Mouse (Mus musculus) CH12F3 (cell line): ENCODE results near the gene Cyb5r3.

ENCODE experiments used
- in situ Hi-C: fragments of 300-500 bp; cut with MboI; formaldehyde crosslinking; loops from 2 replicates; pipeline ENCODE4 v1.14.3; 2020; ENCODE audit warnings: low sequenced_read_pairs

The Cyb5r3 gene

GRCm38 (mm10) chr15:83107814-83108213 is 64.6 kb downstream of the Cyb5r3 start:
- in situ Hi-C loops, result no loop called here

- in situ Hi-C loops, result no loop called here
These were observed 66.0 kb downstream of the Cyb5r3 start for GRCm38 (mm10) chr15:83106426-83106825.
